Mouse (Mus musculus): ENCODE measurements around the gene Tspear. TPM values are rescaled to one million over a fixed set of nuclear protein-coding genes. Genes with fewer than 3 reads are reported as not detected.
A peak's percentile ranks its signal among the peaks of the same experiment; 100 is the strongest.

Gene Tspear
- polyA plus RNA-seq, 1 experiment from 2014 or later = 0.53 TPM

MicroRNAs within 50 kb of the gene (microRNA counts, 519-probe panel; counts per million panel counts)
- microRNA mmu-miR-1930 = 97.1 counts per million, percentile 29 among the panel's probes with 10 or more counts

Other genes starting within 250 kb of the Tspear start
- 39.1 and 40.3 TPM in 2 replicates for gene Fam207a, start 170.8 kb upstream of the Tspear start, polyA plus RNA-seq (2015; fragmentation: Nextera tagmentation; extraction: Ambion mirVana)
- 3.2 and 3.7 TPM in 2 replicates for gene Itgb2, start 156.3 kb upstream of the Tspear start, polyA plus RNA-seq (2015; fragmentation: Nextera tagmentation; extraction: Ambion mirVana)
- gene Pttg1ip, start 104.8 kb upstream of the Tspear start, polyA plus RNA-seq (2015; fragmentation: Nextera tagmentation; extraction: Ambion mirVana) = 146 and 156 TPM in 2 replicates
- gene Sumo3, start 80.5 kb upstream of the Tspear start, polyA plus RNA-seq (2015; fragmentation: Nextera tagmentation; extraction: Ambion mirVana) = 338 and 345 TPM in 2 replicates
- gene Gm49325, start 80.4 kb upstream of the Tspear start, polyA plus RNA-seq (2015; fragmentation: Nextera tagmentation; extraction: Ambion mirVana) = 4.1 and 5.4 TPM in 2 replicates
- gene Ube2g2, start 64.3 kb upstream of the Tspear start, polyA plus RNA-seq (2015; fragmentation: Nextera tagmentation; extraction: Ambion mirVana) = 65.0 and 70.3 TPM in 2 replicates
- not detected in 2 replicates for gene Gm19402, start 4.2 kb downstream of the Tspear start, polyA plus RNA-seq (2015; fragmentation: Nextera tagmentation; extraction: Ambion mirVana)
- not detected in 2 replicates for gene Gm9508, start 10.7 kb downstream of the Tspear start, polyA plus RNA-seq (2015; fragmentation: Nextera tagmentation; extraction: Ambion mirVana)
- gene Gm10272, start 20.1 kb downstream of the Tspear start, polyA plus RNA-seq (2015; fragmentation: Nextera tagmentation; extraction: Ambion mirVana) = not detected in 2 replicates
- gene Gm10024, start 24.9 kb downstream of the Tspear start, polyA plus RNA-seq (2015; fragmentation: Nextera tagmentation; extraction: Ambion mirVana) = not detected in 2 replicates
- not detected in 2 replicates for gene Gm10142, start 29.2 kb downstream of the Tspear start, polyA plus RNA-seq (2015; fragmentation: Nextera tagmentation; extraction: Ambion mirVana)
- gene Krtap12-1, start 34.0 kb downstream of the Tspear start, polyA plus RNA-seq (2015; fragmentation: Nextera tagmentation; extraction: Ambion mirVana) = not detected in 2 replicates
- gene Gm10100, start 39.9 kb downstream of the Tspear start, polyA plus RNA-seq (2015; fragmentation: Nextera tagmentation; extraction: Ambion mirVana) = not detected in 2 replicates
- gene Gm18596, start 56.1 kb downstream of the Tspear start, polyA plus RNA-seq (2015; fragmentation: Nextera tagmentation; extraction: Ambion mirVana) = not detected in 2 replicates
- gene Gm9736, start 64.8 kb downstream of the Tspear start, polyA plus RNA-seq (2015; fragmentation: Nextera tagmentation; extraction: Ambion mirVana) = not detected in 2 replicates
- gene Gm3233, start 73.1 kb downstream of the Tspear start, polyA plus RNA-seq (2015; fragmentation: Nextera tagmentation; extraction: Ambion mirVana) = not detected in 2 replicates
- not detected in 2 replicates for gene Gm3238, start 84.8 kb downstream of the Tspear start, polyA plus RNA-seq (2015; fragmentation: Nextera tagmentation; extraction: Ambion mirVana)
- not detected in 2 replicates for gene Gm7138, start 90.4 kb downstream of the Tspear start, polyA plus RNA-seq (2015; fragmentation: Nextera tagmentation; extraction: Ambion mirVana)
- not detected in 2 replicates for gene Gm3250, start 96.0 kb downstream of the Tspear start, polyA plus RNA-seq (2015; fragmentation: Nextera tagmentation; extraction: Ambion mirVana)
- gene Gm7137, start 101.6 kb downstream of the Tspear start, polyA plus RNA-seq (2015; fragmentation: Nextera tagmentation; extraction: Ambion mirVana) = not detected in 2 replicates
- not detected in 2 replicates for gene Gm9639, start 108.5 kb downstream of the Tspear start, polyA plus RNA-seq (2015; fragmentation: Nextera tagmentation; extraction: Ambion mirVana)
- gene Gm19668, start 112.6 kb downstream of the Tspear start, polyA plus RNA-seq (2015; fragmentation: Nextera tagmentation; extraction: Ambion mirVana) = not detected in 2 replicates
- gene Gm9507, start 125.3 kb downstream of the Tspear start, polyA plus RNA-seq (2015; fragmentation: Nextera tagmentation; extraction: Ambion mirVana) = not detected in 2 replicates
- gene Gm2696, start 128.1 kb downstream of the Tspear start, polyA plus RNA-seq (2015; fragmentation: Nextera tagmentation; extraction: Ambion mirVana) = not detected in 2 replicates
- gene Krtap10-4, start 140.5 kb downstream of the Tspear start, polyA plus RNA-seq (2015; fragmentation: Nextera tagmentation; extraction: Ambion mirVana) = not detected in 2 replicates
- gene Krtap10-10, start 149.4 kb downstream of the Tspear start, polyA plus RNA-seq (2015; fragmentation: Nextera tagmentation; extraction: Ambion mirVana) = not detected in 2 replicates
- not detected in 2 replicates for gene Gm36176, start 160.2 kb downstream of the Tspear start, polyA plus RNA-seq (2015; fragmentation: Nextera tagmentation; extraction: Ambion mirVana)
- not detected in 2 replicates for gene Gm10318, start 166.3 kb downstream of the Tspear start, polyA plus RNA-seq (2015; fragmentation: Nextera tagmentation; extraction: Ambion mirVana)
- gene Gm3285, start 175.4 kb downstream of the Tspear start, polyA plus RNA-seq (2015; fragmentation: Nextera tagmentation; extraction: Ambion mirVana) = not detected in 2 replicates
- gene Lrrc3, start 216.0 kb downstream of the Tspear start, polyA plus RNA-seq (2015; fragmentation: Nextera tagmentation; extraction: Ambion mirVana) = 3.9 TPM in 2 replicates